Mouse (Mus musculus) erythroblast, embryonic 14.5 days (primary cell): ENCODE results near the gene Nox4. TPM values are rescaled to one million over a fixed set of nuclear protein-coding genes. Genes with fewer than 3 reads are reported as not detected.
"Not testable (repeated sequence)": the region's sequence is repeated elsewhere in the genome, so short reads cannot be mapped to it uniquely, and the experiment has no call there.

Experiments
- H3K27me3 ChIP-seq: 2 replicates; pipeline ENCODE4 v1.6.1; 2012; ENCODE audit warnings: inconsistent platforms; ENCODE audit not compliant: control insufficient read depth
- H3K36me3 ChIP-seq: 2 replicates; pipeline ENCODE4 v1.6.1; 2012; ENCODE audit warnings: mild to moderate bottlenecking, inconsistent platforms; ENCODE audit not compliant: control insufficient read depth
- H3K4me1 ChIP-seq: 2 replicates; pipeline ENCODE4 v1.6.1; 2012; ENCODE audit warnings: inconsistent platforms; ENCODE audit not compliant: control insufficient read depth
- H3K4me3 ChIP-seq: replicated peaks from 2 replicates; pipeline ENCODE3; 2012; ENCODE audit warnings: moderate library complexity, mild to moderate bottlenecking, inconsistent platforms
- H3K9me3 ChIP-seq: 2 replicates; pipeline ENCODE4 v1.6.1; 2012; ENCODE audit warnings: low read length, inconsistent platforms, mixed read lengths; ENCODE audit not compliant: control insufficient read depth
- GATA1 ChIP-seq: IDR thresholded peaks from 2 replicates; pipeline ENCODE4 v1.6.1; 2012; ENCODE audit warnings: low read length, inconsistent platforms, mixed read lengths
- TAL1 ChIP-seq: IDR thresholded peaks from 3 replicates; pipeline ENCODE4 v1.6.1; 2012; ENCODE audit warnings: low read length, inconsistent platforms, mixed read lengths
- polyA plus RNA-seq: library from polyadenylated mRNA; stranded (reverse); fragments of >175 nt; gene quantifications from 2 replicates; pipeline ENCODE4 v1.2.3, GENCODE M21; 2012

Nox4 gene
- polyA plus RNA-seq, 1 experiment = not detected

DNA sequence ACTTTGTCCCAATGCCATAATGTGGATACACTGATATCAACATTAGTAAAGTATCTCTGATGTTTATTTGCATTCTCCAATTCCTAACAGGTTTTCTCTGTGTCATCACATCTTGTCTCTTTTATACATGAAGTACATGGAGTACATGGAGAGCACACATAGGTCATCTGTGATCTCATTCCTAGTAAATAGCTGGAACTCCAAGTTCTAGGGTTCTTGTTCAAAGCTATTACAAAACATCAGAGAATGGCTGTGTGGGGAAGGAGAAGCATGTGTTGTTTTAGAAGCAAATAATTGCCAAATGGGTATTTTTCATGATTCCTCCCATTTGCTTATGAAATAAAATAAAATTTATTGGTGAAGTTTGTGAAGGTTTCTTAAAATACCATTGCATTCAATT, 121.9 kb downstream of the Nox4 start:
- H3K36me3 ChIP-seq = no peaks in the 10 kb centered on the region
- TF ChIP-seq TAL1 = no peak
- no peak for TF ChIP-seq GATA1
- H3K27me3 ChIP-seq = no peaks in the 10 kb centered on the region
- no peak overlapping the region for H3K4me3 ChIP-seq
- H3K9me3 ChIP-seq = no peaks in the 10 kb centered on the region
- H3K4me1 ChIP-seq = no peaks in the 10 kb centered on the region

- H3K9me3 ChIP-seq = no peaks in the 10 kb centered on the region
- no peaks in the 10 kb centered on the region for H3K36me3 ChIP-seq
- TF ChIP-seq GATA1 (no peak), TAL1 (no peak)
- no peaks in the 10 kb centered on the region for H3K4me1 ChIP-seq
- no peaks in the 10 kb centered on the region for H3K27me3 ChIP-seq
- no peak overlapping the region for H3K4me3 ChIP-seq
Measured at GRCm38 (mm10) chr7:87369131-87369530, 123.2 kb downstream of the Nox4 start.

DNA sequence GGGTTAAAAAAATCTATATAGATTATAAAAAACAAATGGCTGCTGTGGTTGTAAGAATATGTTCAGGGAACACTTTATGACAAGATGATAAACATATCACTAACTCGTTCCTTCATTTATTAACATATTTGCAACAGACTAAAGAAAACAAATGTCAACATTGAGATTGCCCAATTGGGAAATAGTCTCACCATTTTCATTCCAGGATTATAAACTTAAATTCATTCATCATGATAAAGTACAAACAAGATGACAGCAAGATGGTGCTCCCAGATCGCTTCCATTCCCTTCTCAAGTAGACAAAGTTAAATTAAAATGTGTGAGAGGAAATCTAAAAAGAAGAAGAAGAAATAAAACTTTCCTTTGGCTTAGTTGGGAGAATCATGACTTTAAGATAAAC, 124.9 kb downstream of the Nox4 start:
- Histone ChIP-seq H3K9me3 (no peaks in the 10 kb centered on the region), H3K4me3 (no peak overlapping the region), H3K4me1 (no peaks in the 10 kb centered on the region), H3K27me3 (no peaks in the 10 kb centered on the region), H3K36me3 (no peaks in the 10 kb centered on the region)
- TF ChIP-seq GATA1 = no peak

- no peaks in the 10 kb centered on the region for H3K36me3 ChIP-seq
- TF ChIP-seq GATA1 (no peak), TAL1 (no peak)
- H3K4me1 ChIP-seq = no peaks in the 10 kb centered on the region
- H3K4me3 ChIP-seq = no peak overlapping the region
- no peaks in the 10 kb centered on the region for H3K9me3 ChIP-seq
- H3K27me3 ChIP-seq = no peaks in the 10 kb centered on the region
Measured at GRCm38 (mm10) chr7:87371316-87371715, 125.4 kb downstream of the Nox4 start.

GRCm38 (mm10) chr7:87374322-87374721, 128.4 kb downstream of the Nox4 start:
- H3K27me3 ChIP-seq = no peaks in the 10 kb centered on the region
- no peaks in the 10 kb centered on the region for H3K4me1 ChIP-seq
- TF ChIP-seq GATA1 = no peak
- no peak for TF ChIP-seq TAL1
- no peaks in the 10 kb centered on the region for H3K9me3 ChIP-seq
- H3K4me3 ChIP-seq = no peak overlapping the region
- H3K36me3 ChIP-seq = no peaks in the 10 kb centered on the region

GRCm38 (mm10) chr7:87374935-87375334, 129.0 kb downstream of the Nox4 start:
- TF ChIP-seq GATA1 = no peak
- TF ChIP-seq TAL1 = no peak
- Histone ChIP-seq H3K4me1 (no peaks in the 10 kb centered on the region), H3K36me3 (no peaks in the 10 kb centered on the region)

GRCm38 (mm10) chr7:87397023-87397422, 151.1 kb downstream of the Nox4 start:
- TF ChIP-seq TAL1 = no peak
- no peak for TF ChIP-seq GATA1
- no peak overlapping the region for H3K4me3 ChIP-seq
- no peaks in the 10 kb centered on the region for H3K36me3 ChIP-seq
- H3K27me3 ChIP-seq = no peaks in the 10 kb centered on the region
- no peaks in the 10 kb centered on the region for H3K4me1 ChIP-seq
- no peaks in the 10 kb centered on the region for H3K9me3 ChIP-seq

More at GRCm38 (mm10) chr7:87374935-87375334, 129.0 kb downstream of the Nox4 start:
- Histone ChIP-seq H3K27me3 (no peaks in the 10 kb centered on the region), H3K4me3 (no peak overlapping the region), H3K9me3 (no peaks in the 10 kb centered on the region)

- not testable (repeated sequence) for H3K27me3 ChIP-seq, H3K4me1 ChIP-seq, H3K36me3 ChIP-seq, H3K9me3 ChIP-seq, H3K4me3 ChIP-seq
Measured at GRCm38 (mm10) chr7:87411373-87411772, 165.5 kb downstream of the Nox4 start.

- TF ChIP-seq GATA1 = no peak
- no peak for TF ChIP-seq TAL1
- Histone ChIP-seq H3K36me3 (no peaks in the 10 kb centered on the region), H3K9me3 (no peaks in the 10 kb centered on the region), H3K4me3 (no peak overlapping the region), H3K27me3 (no peaks in the 10 kb centered on the region), H3K4me1 (no peaks in the 10 kb centered on the region)
Measured at GRCm38 (mm10) chr7:87413271-87413670, 167.4 kb downstream of the Nox4 start.

Other genes with a start within 250 kb of the Nox4 start
- gene Vmn2r79, start 250.0 kb upstream of the Nox4 start, polyA plus RNA-seq = not detected in 2 replicates
- gene Tyr, start 247.4 kb downstream of the Nox4 start, polyA plus RNA-seq = not detected in 2 replicates